Mouse (Mus musculus): Measurements from ENCODE around the gene Pax8.

The Pax8 gene

GRCm38 (mm10) chr2:24475420-24475819, at the start of gene Pax8:
Gene Pax8 (minus strand): TSS chr2:24475599.
- DNase-seq (ENCODE audit: low read depth, low spot score) = no peak

GRCm38 (mm10) chr2:24521430-24522226, 46.2 kb upstream of the Pax8 start:
- DNase-seq (ENCODE audit: low read depth, low spot score) = no peak

- no peak for DNase-seq (ENCODE audit: low read depth, low spot score)
These were observed 45.3 kb upstream of the Pax8 start for GRCm38 (mm10) chr2:24520576-24521272.

DNA sequence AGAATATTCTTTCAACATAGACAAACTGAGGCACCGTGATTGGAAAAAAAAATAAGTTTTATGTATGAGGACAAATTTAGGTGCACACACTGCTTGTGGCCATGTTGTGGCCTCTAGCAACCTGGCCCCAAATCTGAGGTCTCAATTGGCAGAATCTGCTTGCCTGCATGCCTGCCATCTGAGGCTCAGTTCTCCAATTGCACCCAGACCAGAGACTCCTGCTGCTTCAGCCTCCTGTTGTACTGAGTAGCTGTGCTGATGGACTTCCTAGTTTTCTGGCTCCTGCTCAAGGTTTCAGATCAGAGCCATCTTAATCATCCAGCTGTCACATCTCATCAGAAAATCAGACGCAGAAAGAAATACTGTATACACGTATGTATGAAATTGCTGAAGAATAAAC, 41.5 kb upstream of the Pax8 start:
- DNase-seq (ENCODE audit: low read depth, low spot score) = no peak

DNA sequence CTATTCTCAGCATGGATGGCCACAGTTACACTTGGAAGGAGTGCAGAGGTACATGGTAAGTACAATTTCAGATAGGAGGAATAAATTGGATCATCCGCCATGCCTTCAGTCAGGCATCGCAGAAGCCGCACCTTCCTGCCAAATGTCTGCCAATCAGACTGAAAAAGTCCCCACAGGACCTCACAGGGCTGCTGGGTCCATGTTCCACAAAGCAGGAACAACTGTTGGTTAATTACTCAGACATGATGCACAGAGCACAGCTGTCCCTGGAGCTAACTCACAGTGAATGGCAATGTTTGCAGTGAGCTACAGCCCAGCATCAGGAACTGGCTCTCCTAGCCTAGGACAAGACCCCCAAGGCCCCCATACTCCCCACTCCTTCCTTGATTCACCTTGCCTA, 32.0 kb upstream of the Pax8 start:
- DNase-seq (ENCODE audit: low read depth, low spot score) = no peak

DNA sequence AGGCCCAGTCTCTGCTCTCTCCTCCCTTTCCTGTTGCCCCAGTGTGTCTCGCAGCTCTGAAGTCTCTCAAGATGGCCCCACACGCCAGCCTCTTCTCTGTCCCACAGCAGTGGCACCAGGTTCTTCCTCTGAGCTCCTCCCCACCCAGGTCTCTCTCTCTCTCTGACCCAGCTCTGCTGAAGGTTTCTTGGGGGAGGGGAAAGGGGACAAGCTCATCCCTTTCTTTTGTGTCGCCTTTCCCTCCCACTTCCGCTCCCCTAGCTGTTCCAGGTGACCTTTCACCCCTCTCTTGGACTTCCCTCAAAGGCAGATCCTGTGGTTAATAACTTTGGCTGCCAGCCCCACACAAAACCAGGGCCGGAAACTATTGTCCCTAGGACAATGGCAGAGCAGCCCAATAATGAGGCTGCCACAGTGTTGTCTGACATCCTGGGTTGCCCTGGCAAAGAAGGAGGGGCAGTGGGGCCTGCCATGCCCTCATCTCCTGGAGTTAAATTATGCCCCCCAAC, 27.6 kb upstream of the Pax8 start:
- DNase-seq (ENCODE audit: low read depth, low spot score) = no peak

- DNase-seq (ENCODE audit: low read depth, low spot score) = no peak
These were observed 25.5 kb upstream of the Pax8 start for GRCm38 (mm10) chr2:24500921-24501320.

DNA sequence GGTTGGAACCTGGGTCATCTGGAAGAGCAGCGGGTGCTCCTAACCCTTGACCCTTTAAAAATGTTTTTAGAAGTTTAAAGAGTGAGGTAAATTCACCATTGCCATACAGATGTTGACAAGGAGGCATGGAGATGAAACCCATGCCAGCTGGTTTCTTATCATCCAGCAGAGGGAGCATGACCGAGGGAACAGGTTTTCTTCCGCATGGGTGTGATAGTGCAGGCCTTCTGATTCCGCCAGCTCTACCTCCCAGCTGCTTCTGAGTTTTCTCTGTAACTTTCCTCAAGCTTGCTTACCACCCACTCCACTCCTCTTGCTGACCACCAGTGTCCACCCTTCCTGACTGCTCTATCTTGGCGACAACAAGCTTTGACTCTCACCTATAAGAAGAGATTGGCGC, 15.2 kb upstream of the Pax8 start:
- DNase-seq (ENCODE audit: low read depth, low spot score) = peak; percentile 5

GRCm38 (mm10) chr2:24488660-24489059, 13.3 kb upstream of the Pax8 start:
- no peak for DNase-seq (ENCODE audit: low read depth, low spot score)

GRCm38 (mm10) chr2:24487056-24487825, 11.8 kb upstream of the Pax8 start:
- DNase-seq (ENCODE audit: low read depth, low spot score) = no peak

- no peak for DNase-seq (ENCODE audit: low read depth, low spot score)
These were observed 10.0 kb upstream of the Pax8 start for GRCm38 (mm10) chr2:24485398-24485797.

GRCm38 (mm10) chr2:24479906-24480305, 4.5 kb upstream of the Pax8 start:
- no peak for DNase-seq (ENCODE audit: low read depth, low spot score)

DNA sequence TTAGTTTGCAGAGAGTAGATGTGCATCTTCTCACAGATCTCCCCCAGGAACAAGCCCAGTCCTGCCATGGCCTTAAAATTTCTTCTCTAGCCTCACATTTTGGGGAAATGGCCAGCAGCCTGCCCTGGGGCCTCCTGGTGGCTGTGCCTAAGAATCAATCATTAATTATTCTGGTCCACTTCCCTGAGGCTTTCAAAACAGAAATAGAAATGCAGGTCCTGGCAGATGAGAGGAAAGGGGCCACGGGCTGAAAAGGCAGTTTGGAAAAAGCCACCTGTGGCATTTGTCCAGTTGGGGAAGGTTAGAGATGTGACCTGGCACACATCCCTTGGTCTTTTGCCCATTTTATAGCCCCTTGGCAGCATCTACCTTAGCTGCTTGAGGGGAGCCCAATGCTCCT, 3.8 kb upstream of the Pax8 start:
- no peak for DNase-seq (ENCODE audit: low read depth, low spot score)

- no peak for DNase-seq (ENCODE audit: low read depth, low spot score)
These were observed 3.2 kb upstream of the Pax8 start for GRCm38 (mm10) chr2:24478611-24479010.

DNA sequence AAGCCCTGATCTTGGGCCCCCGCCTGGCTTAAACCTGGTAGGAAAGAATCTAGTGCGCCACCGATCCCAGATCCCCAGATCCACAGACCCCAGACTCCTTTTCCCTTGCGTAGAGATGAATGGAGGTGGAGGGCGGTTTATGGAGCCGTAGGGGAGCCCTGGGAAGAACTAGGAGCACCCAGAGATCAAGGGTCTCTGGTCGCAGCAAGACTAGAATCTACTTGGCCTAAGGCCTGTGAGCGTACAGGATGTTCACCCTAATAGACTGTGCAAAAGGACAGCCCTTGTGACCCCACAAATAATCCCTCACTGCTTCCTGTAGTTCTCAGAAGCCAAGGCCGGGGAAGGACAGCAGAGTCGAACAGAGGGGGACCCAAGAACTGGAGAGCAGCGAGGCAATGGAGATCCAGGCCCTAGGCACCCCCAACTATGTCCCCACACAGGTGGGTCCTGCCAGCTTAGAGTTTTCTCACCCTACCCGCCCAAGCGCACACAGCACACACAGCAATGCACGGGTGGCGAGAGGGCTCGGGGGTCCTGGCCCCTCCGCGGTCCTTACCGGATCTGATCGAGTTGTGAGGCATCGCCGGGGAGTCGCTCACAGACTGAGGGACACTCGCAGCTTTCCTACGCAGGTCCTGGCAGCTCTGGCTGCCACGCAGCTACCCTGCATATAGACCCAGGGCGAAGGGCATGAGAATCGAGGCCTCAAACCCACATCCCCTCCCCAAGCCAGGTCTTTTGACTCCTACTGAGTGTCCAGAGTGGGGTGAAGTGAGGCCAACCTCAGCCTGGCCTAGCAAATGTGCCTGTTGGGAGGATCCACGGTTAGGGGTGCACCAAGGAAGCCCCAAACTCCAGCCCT, 653 bp downstream of the Pax8 start:
- no peak for DNase-seq (ENCODE audit: low read depth, low spot score)

DNA sequence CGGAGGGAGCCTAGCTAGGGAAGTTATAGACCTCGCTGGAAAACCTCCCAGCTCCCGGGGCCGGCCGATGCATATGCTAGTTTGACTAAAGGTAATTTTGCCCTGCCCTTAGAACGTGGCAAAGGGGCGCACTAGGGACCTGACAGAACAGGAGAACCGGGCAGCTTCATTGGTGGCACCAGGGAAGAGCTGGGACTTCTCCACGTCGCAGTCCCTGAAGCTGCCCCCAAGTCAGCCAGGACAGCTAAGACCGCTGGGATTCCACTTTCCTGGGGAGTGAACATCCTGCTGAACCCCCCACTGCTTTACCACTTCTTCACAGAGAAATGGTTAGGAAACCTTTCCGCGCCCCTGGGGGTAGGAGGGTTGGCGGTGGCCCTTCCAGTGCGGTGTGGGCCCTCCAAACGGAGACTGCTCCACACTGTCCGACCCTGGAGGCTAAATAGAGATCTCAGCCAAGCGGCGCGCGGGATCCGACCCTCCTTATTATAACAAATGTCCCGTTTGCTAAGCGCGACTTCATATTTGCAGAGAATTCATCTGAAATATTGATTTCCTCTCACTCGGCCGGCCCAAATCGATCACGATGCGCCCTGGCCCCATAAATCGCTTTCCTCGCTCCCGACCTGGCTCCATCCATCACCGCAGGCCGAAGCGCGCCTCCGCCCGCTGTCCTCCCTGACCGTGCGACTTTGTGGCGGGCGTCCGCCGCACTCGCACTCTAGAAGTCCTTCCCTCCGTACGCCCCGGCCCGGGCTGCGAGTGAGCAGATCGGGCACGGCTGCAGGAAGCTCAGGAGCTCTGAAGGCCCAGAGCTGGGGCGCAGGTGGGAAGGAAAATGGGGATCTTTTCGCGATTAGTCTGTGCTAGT, 1.5 kb downstream of the Pax8 start:
- no peak for DNase-seq (ENCODE audit: low read depth, low spot score)

GRCm38 (mm10) chr2:24472677-24473076, 2.7 kb downstream of the Pax8 start:
- DNase-seq (ENCODE audit: low read depth, low spot score) = no peak

GRCm38 (mm10) chr2:24472111-24472510, 3.3 kb downstream of the Pax8 start:
- DNase-seq (ENCODE audit: low read depth, low spot score) = no peak

- no peak for DNase-seq (ENCODE audit: low read depth, low spot score)
These were observed 6.3 kb downstream of the Pax8 start for GRCm38 (mm10) chr2:24469102-24469501.

DNA sequence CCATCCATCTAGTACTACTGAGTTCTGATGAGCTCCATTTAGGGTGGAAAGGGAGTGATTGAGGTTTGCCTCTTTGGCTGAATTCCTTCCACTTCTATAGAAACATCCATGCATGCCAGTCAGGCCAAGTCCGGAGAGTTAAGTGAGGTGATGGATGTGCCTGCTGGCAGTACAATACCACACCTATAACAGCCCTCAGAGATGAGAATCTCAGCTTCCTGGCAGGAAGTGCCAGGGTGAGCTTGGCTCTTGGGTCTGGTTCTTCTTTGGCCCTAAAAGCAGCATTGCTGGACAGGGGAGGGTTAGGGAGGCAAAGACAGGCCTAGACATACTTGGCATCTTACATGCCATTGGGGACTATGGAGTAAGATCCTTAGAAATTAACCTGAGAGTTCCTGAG, 7.0 kb downstream of the Pax8 start:
- no peak for DNase-seq (ENCODE audit: low read depth, low spot score)
